Mouse (Mus musculus) kidney, postnatal 25 days (tissue): Measurements from ENCODE around the gene Mknk2.
A peak's percentile ranks its signal among the peaks of the same experiment; 100 is the strongest.

Experiments used
- DNase-seq, 2 experiments: peaks; one replicate each; pipeline ENCODE4 v3.0.0; 2021; ENCODE audit warnings: mixed read lengths in 2 of 2

Mknk2 gene

GRCm38 (mm10) chr10:80692249-80693165, 14.6 kb upstream of the Mknk2 start:
- DNase-seq, result no peak

- peak; percentile 86 to 87 for DNase-seq
These were observed 9.9 kb upstream of the Mknk2 start for GRCm38 (mm10) chr10:80687850-80688249.

GRCm38 (mm10) chr10:80686617-80687016, 8.7 kb upstream of the Mknk2 start:
- DNase-seq, result no peak

- no peak for DNase-seq
These were observed 7.1 kb upstream of the Mknk2 start for GRCm38 (mm10) chr10:80684984-80685383.

- DNase-seq, result peak; percentile 85 to 86
These were observed 6.3 kb upstream of the Mknk2 start for GRCm38 (mm10) chr10:80684214-80684613.

- no peak for DNase-seq
These were observed 5.7 kb upstream of the Mknk2 start for GRCm38 (mm10) chr10:80683647-80684046.

GRCm38 (mm10) chr10:80682003-80682402, 4.1 kb upstream of the Mknk2 start:
- DNase-seq, result no peak

- DNase-seq, result no peak
These were observed 2.4 kb upstream of the Mknk2 start for GRCm38 (mm10) chr10:80680260-80680696.

GRCm38 (mm10) chr10:80679556-80680259, 1.8 kb upstream of the Mknk2 start:
- peak in 1 of 2 experiments; percentile 76 for DNase-seq

GRCm38 (mm10) chr10:80678601-80679377, 877 bp upstream of the Mknk2 start:
- DNase-seq, result peak; percentile 74 to 83

- DNase-seq, result peak in 1 of 2 experiments; percentile 44
These were observed 610 bp downstream of the Mknk2 start for GRCm38 (mm10) chr10:80677128-80677875.

GRCm38 (mm10) chr10:80676198-80676928, 1.5 kb downstream of the Mknk2 start:
- DNase-seq, result peak; percentile 99 to 100

GRCm38 (mm10) chr10:80675405-80676197, 2.3 kb downstream of the Mknk2 start:
- DNase-seq, result peak in 1 of 2 experiments; percentile 62

- DNase-seq, result peak in 1 of 2 experiments; percentile 40
These were observed 3.0 kb downstream of the Mknk2 start for GRCm38 (mm10) chr10:80674851-80675404.

- DNase-seq, result peak; percentile 67 to 91
These were observed 3.7 kb downstream of the Mknk2 start for GRCm38 (mm10) chr10:80674161-80674711.

GRCm38 (mm10) chr10:80673690-80674089, 4.2 kb downstream of the Mknk2 start:
- no peak for DNase-seq

- DNase-seq, result peak; percentile 32 to 77
These were observed 5.8 kb downstream of the Mknk2 start for GRCm38 (mm10) chr10:80671936-80672690.

GRCm38 (mm10) chr10:80671251-80671650, 6.7 kb downstream of the Mknk2 start:
- DNase-seq, result no peak

GRCm38 (mm10) chr10:80670531-80670930, 7.4 kb downstream of the Mknk2 start:
- DNase-seq, result no peak
